ENCODE assay signal across 11 mouse cellular contexts in genomic region chr2:84388023-84388416, GRCm38 (mm10). TPM values are rescaled to one million over a fixed set of nuclear protein-coding genes. Genes with fewer than 3 reads are reported as not detected.
DNase-seq lines count a peak whose midpoint lies in the region; ATAC-seq lines count a peak whose summit lies in the region.
"Had no signal": no experiment of that assay in that cellular context is flagged by ENCODE, and none has a peak within 500 bp of the region (broad histone marks: within the 10 kb centered on the region; RNA-seq: fewer than 3 reads in every experiment).

No protein-coding gene starts in this region.

- DNase-seq in cerebellum, postnatal 14 days: peak; percentile 8 to 11
- no peak for DNase-seq in cerebellum, postnatal 25 days
- peak; percentile 82 for DNase-seq in midbrain, embryonic 11.5 days (ENCODE audit: low spot score, missing footprints)
- no peak for DNase-seq in midbrain, embryonic 10.5 days (ENCODE audit: low spot score)
- peak; percentile 16 for DNase-seq in kidney, postnatal 14 days
- no peak for DNase-seq in spleen, postnatal 14 days (ENCODE audit: low spot score in 2 of 2)
- DNase-seq in hindbrain, embryonic 11.5 days (ENCODE audit: low spot score): no peak
- DNase-seq: left cerebral cortex, postnatal 4 days; right cerebral cortex, postnatal 14 days; thymus, adult 18-20 months had no signal

- H3K36me3 ChIP-seq in midbrain, embryonic 11.5 days (ENCODE audit: control insufficient read depth, insufficient read depth, low read length): no peaks in the 10 kb centered on the region
- H3K36me3 ChIP-seq in midbrain, embryonic 10.5 days: no peaks in the 10 kb centered on the region
- no peaks in the 10 kb centered on the region for H3K36me3 ChIP-seq in stomach, embryonic 16.5 days (ENCODE audit: control insufficient read depth, insufficient read depth, low read length)
- H3K36me3 ChIP-seq in hindbrain, embryonic 11.5 days (ENCODE audit: control insufficient read depth, insufficient read depth, low read length): no peaks in the 10 kb centered on the region

- H3K27me3 ChIP-seq in midbrain, embryonic 11.5 days (ENCODE audit: control insufficient read depth, insufficient read depth, low read length): no peaks in the 10 kb centered on the region
- no peaks in the 10 kb centered on the region for H3K27me3 ChIP-seq in midbrain, embryonic 10.5 days (ENCODE audit: low read depth, poor library complexity, severe bottlenecking)
- no peaks in the 10 kb centered on the region for H3K27me3 ChIP-seq in stomach, embryonic 16.5 days (ENCODE audit: control insufficient read depth, insufficient read depth, low read length)
- no peaks in the 10 kb centered on the region for H3K27me3 ChIP-seq in hindbrain, embryonic 11.5 days (ENCODE audit: control insufficient read depth, insufficient read depth, low read length)

- H3K4me2 ChIP-seq in midbrain, embryonic 11.5 days: no peak overlapping the region
- peak overlapping the region; percentile 29 for H3K4me2 ChIP-seq in stomach, embryonic 16.5 days (ENCODE audit: low read depth, low read length)
- no peak overlapping the region for H3K4me2 ChIP-seq in hindbrain, embryonic 11.5 days (replicated peaks; ENCODE audit: low read depth, low read length)

- H3K4me1 ChIP-seq in midbrain, embryonic 11.5 days (ENCODE audit: control insufficient read depth, insufficient read depth, low read length): peaks cover 4% of the 10 kb centered on the region; the same call in 1 of the 2 replicates
- peaks cover 23% of the 10 kb centered on the region for H3K4me1 ChIP-seq in midbrain, embryonic 10.5 days
- peaks cover 9% of the 10 kb centered on the region; the same call in 1 of the 2 replicates for H3K4me1 ChIP-seq in stomach, embryonic 16.5 days (ENCODE audit: control insufficient read depth, insufficient read depth, low read length)
- H3K4me1 ChIP-seq in hindbrain, embryonic 11.5 days (replicated peaks; ENCODE audit: control insufficient read depth, insufficient read depth, low read length): no peaks in the 10 kb centered on the region

- no peak overlapping the region for H3K9ac ChIP-seq in midbrain, embryonic 11.5 days (ENCODE audit: low read length)
- H3K9ac ChIP-seq in stomach, embryonic 16.5 days (ENCODE audit: low read length): no peak overlapping the region
- no peak overlapping the region for H3K9ac ChIP-seq in hindbrain, embryonic 11.5 days (ENCODE audit: low read depth, low read length)

- no peak overlapping the region for H3K27ac ChIP-seq in midbrain, embryonic 11.5 days (ENCODE audit: low read depth, low read length)
- no peak overlapping the region; the same call in 1 of the 2 replicates for H3K27ac ChIP-seq in midbrain, embryonic 10.5 days (replicated peaks)
- H3K27ac ChIP-seq in stomach, embryonic 16.5 days (ENCODE audit: low read length): peak overlapping the region; percentile 64
- H3K27ac ChIP-seq in hindbrain, embryonic 11.5 days (ENCODE audit: low read depth, low read length): no peak overlapping the region

- WGBS in midbrain, embryonic 11.5 days: 76% methylated on average over 7 of the region's 7 CpGs
- 77% methylated on average over 7 of the region's 7 CpGs for WGBS in midbrain, embryonic 10.5 days
- WGBS in stomach, embryonic 16.5 days: 67% methylated on average over 7 of the region's 7 CpGs
- WGBS in hindbrain, embryonic 11.5 days: 81% methylated on average over 7 of the region's 7 CpGs

- H3K9me3 ChIP-seq in midbrain, embryonic 11.5 days (ENCODE audit: control insufficient read depth, low read length): no peaks in the 10 kb centered on the region
- no peaks in the 10 kb centered on the region for H3K9me3 ChIP-seq in midbrain, embryonic 10.5 days (replicated peaks)
- no peaks in the 10 kb centered on the region for H3K9me3 ChIP-seq in stomach, embryonic 16.5 days (replicated peaks; ENCODE audit: control insufficient read depth, low read length)
- no peaks in the 10 kb centered on the region for H3K9me3 ChIP-seq in hindbrain, embryonic 11.5 days (ENCODE audit: control insufficient read depth, low read length)

- ATAC-seq in midbrain, embryonic 11.5 days (ENCODE audit: low FRiP score): no peak
- ATAC-seq in stomach, embryonic 16.5 days (ENCODE audit: insufficient read depth, low FRiP score): no peak
- ATAC-seq in hindbrain, embryonic 11.5 days (ENCODE audit: low FRiP score): no peak

- H3K4me3 ChIP-seq in midbrain, embryonic 11.5 days (ENCODE audit: low read depth, low read length): no peak overlapping the region
- H3K4me3 ChIP-seq in midbrain, embryonic 10.5 days: no peak overlapping the region
- no peak overlapping the region; the same call in 1 of the 2 replicates for H3K4me3 ChIP-seq in stomach, embryonic 16.5 days (replicated peaks; ENCODE audit: low read length)
- no peak overlapping the region for H3K4me3 ChIP-seq in hindbrain, embryonic 11.5 days (ENCODE audit: low read depth, low read length)

RNA-seq across cellular contexts. Expression of gene Calcrl, which starts 37.2 kb away (rescaled TPM):
- 16.5 and 20.2 TPM in 2 replicates for polyA plus RNA-seq in midbrain, embryonic 11.5 days (2014; fragmentation: Nextera tagmentation; extraction: Ambion mirVana)
- polyA plus RNA-seq in midbrain, embryonic 10.5 days (2016; fragmentation: Nextera tagmentation; extraction: Ambion mirVana): 11.3 and 13.4 TPM in 2 replicates
- 45.9 and 47.0 TPM in 2 replicates for polyA plus RNA-seq in stomach, embryonic 16.5 days (2015; fragmentation: Nextera tagmentation; extraction: Ambion mirVana)
- polyA plus RNA-seq in hindbrain, embryonic 11.5 days (2014; fragmentation: Nextera tagmentation; extraction: Ambion mirVana): 17.7 and 18.5 TPM in 2 replicates

Comparison
In these comparisons a context has a peak if more than half of its experiments do, and no peak if none do; other contexts are left out.
1. DNase-seq: peak in cerebellum, postnatal 14 days (2 of 2), midbrain, embryonic 11.5 days (single experiment) and kidney, postnatal 14 days (single experiment); none in cerebellum, postnatal 25 days (0 of 2), midbrain, embryonic 10.5 days (single experiment), spleen, postnatal 14 days (0 of 2) and hindbrain, embryonic 11.5 days (single experiment).